9 mouse cellular contexts compared by ENCODE assay signal in genomic region chr10:41477018-41477277, GRCm38 (mm10). TPM values are rescaled to one million over a fixed set of nuclear protein-coding genes. Genes with fewer than 3 reads are reported as not detected.
DNase-seq lines count a peak whose midpoint lies in the region; ATAC-seq and TF ChIP-seq lines count a peak whose summit lies in the region.
"Had no signal": no experiment of that assay in that cellular context is flagged by ENCODE, and none has a peak within 500 bp of the region (broad histone marks: within the 10 kb centered on the region; RNA-seq: fewer than 3 reads in every experiment).

No protein-coding gene starts in this region.

- TF ChIP-seq POLR2A in bone marrow macrophage, adult 2 months (IDR thresholded peaks at IDR 0.05; ENCODE audit: borderline replicate concordance, low read depth, low read length) = no peak

- no peaks in the 10 kb centered on the region for H3K9me3 ChIP-seq in heart, embryonic 14.5 days (ENCODE audit: control insufficient read depth, low read length)
- no peaks in the 10 kb centered on the region for H3K9me3 ChIP-seq in hindbrain, embryonic 15.5 days

- no peak for TF ChIP-seq CTCF in bone marrow macrophage, adult 2 months (IDR thresholded peaks at IDR 0.05; ENCODE audit: low read depth, low read length)

- peak overlapping the region; percentile 95 for H3K4me2 ChIP-seq in heart, embryonic 14.5 days (ENCODE audit: low read length)
- H3K4me2 ChIP-seq in hindbrain, embryonic 15.5 days = peak overlapping the region; percentile 97

- intact Hi-C loops in left cerebral cortex, postnatal 36 days (cut with DNase I) = no loop called here

- H3K4me1 ChIP-seq in heart, embryonic 14.5 days (ENCODE audit: control insufficient read depth in 2 of 2, insufficient read depth in 2 of 2, low read length in 2 of 2) = peaks cover 37 to 62% of the 10 kb centered on the region in 2 experiments
- peaks cover 34% of the 10 kb centered on the region for H3K4me1 ChIP-seq in bone marrow macrophage, adult 2 months (ENCODE audit: control insufficient read depth, insufficient read depth, low read length)
- peaks cover 28% of the 10 kb centered on the region for H3K4me1 ChIP-seq in hindbrain, embryonic 15.5 days (replicated peaks)

- peak overlapping the region; percentile 88 for H3K9ac ChIP-seq in heart, embryonic 14.5 days (ENCODE audit: low read length)
- H3K9ac ChIP-seq in hindbrain, embryonic 15.5 days = peak overlapping the region; percentile 63

- H3K36me3 ChIP-seq in heart, embryonic 14.5 days (ENCODE audit: control insufficient read depth, insufficient read depth, low read length) = peaks cover 38% of the 10 kb centered on the region
- H3K36me3 ChIP-seq in hindbrain, embryonic 15.5 days = no peaks in the 10 kb centered on the region

- H3K4me3 ChIP-seq in heart, embryonic 14.5 days (ENCODE audit: control insufficient read depth in 1 of 2, insufficient read depth in 1 of 2, low read depth in 1 of 2, low read length in 2 of 2) = peak overlapping the region; percentile 62 to 77
- H3K4me3 ChIP-seq in bone marrow macrophage, adult 2 months (ENCODE audit: insufficient read depth, low read length) = peak overlapping the region; percentile 62
- peak overlapping the region; percentile 55 for H3K4me3 ChIP-seq in hindbrain, embryonic 15.5 days

- DNase-seq in heart, adult 9 months (ENCODE audit: low spot score in 2 of 2) = no peak
- peak; percentile 80 for DNase-seq in mesoderm, embryonic 11.5 days (ENCODE audit: low read depth, low spot score)
- DNase-seq in cerebellum, postnatal 25 days = no peak
- DNase-seq in left cerebral cortex, postnatal 36 days (ENCODE audit: low spot score in 2 of 2) = no peak
- DNase-seq in ovary, postnatal 36 days (ENCODE audit: low spot score) = no peak

- ATAC-seq in heart, embryonic 14.5 days (ENCODE audit: insufficient number of reproducible peaks, insufficient read depth, low FRiP score, low read depth) = no peak
- 0 out of 2 replicates have a peak, but pooled peaks have one; percentile 0 for ATAC-seq in hindbrain, embryonic 15.5 days (ENCODE audit: low FRiP score, low read depth)

- 0% methylated on average over 9 of the region's 9 CpGs for WGBS in heart, embryonic 14.5 days
- under 1% methylated on average over 9 of the region's 9 CpGs for WGBS in hindbrain, embryonic 15.5 days

- H3K27ac ChIP-seq in heart, embryonic 14.5 days (replicated peaks in 1 of 2; ENCODE audit: control insufficient read depth in 1 of 2, insufficient read depth in 1 of 2, low read depth in 2 of 2, low read length in 2 of 2) = peak overlapping the region; percentile 76 to 95
- peak overlapping the region; percentile 77 for H3K27ac ChIP-seq in bone marrow macrophage, adult 2 months (ENCODE audit: insufficient read depth, low read depth, low read length)
- peak overlapping the region; percentile 81 for H3K27ac ChIP-seq in hindbrain, embryonic 15.5 days (replicated peaks)

- H3K27me3 ChIP-seq in heart, embryonic 14.5 days (ENCODE audit: control insufficient read depth, insufficient read depth, low read length) = no peaks in the 10 kb centered on the region
- H3K27me3 ChIP-seq in hindbrain, embryonic 15.5 days = no peaks in the 10 kb centered on the region
- H3K27me3 ChIP-seq: Patski had no signal

RNA-seq across cellular contexts. Expression of gene Mical1, which starts 0.8 kb away (rescaled TPM):
- 31.8 and 32.1 TPM in 2 replicates for polyA plus RNA-seq in heart, embryonic 14.5 days (2014; fragmentation: Nextera tagmentation; extraction: Ambion mirVana)
- 44.8 and 55.9 TPM in 2 replicates for polyA plus RNA-seq in bone marrow macrophage, adult 2 months (2012; ENCODE audit: insufficient read depth, insufficient read length, missing spikeins)
- polyA plus RNA-seq in hindbrain, embryonic 15.5 days (2015; fragmentation: Nextera tagmentation; extraction: Ambion mirVana) = 24.6 and 29.1 TPM in 2 replicates
- total RNA-seq in left cerebral cortex, postnatal 36 days (2021) = 10 to 100 TPM; 17.3 to 19.6 TPM

RNA-seq across cellular contexts. Expression of gene Smpd2, which starts 13.2 kb away (rescaled TPM):
- 51.1 and 54.0 TPM in 2 replicates for polyA plus RNA-seq in heart, embryonic 14.5 days (2014; fragmentation: Nextera tagmentation; extraction: Ambion mirVana)
- polyA plus RNA-seq in bone marrow macrophage, adult 2 months (2012; ENCODE audit: insufficient read depth, insufficient read length, missing spikeins) = 15.2 and 15.8 TPM in 2 replicates
- 45.6 and 48.3 TPM in 2 replicates for polyA plus RNA-seq in hindbrain, embryonic 15.5 days (2015; fragmentation: Nextera tagmentation; extraction: Ambion mirVana)
- total RNA-seq in left cerebral cortex, postnatal 36 days (2021) = 10 to 100 TPM; 18.5 to 20.6 TPM

RNA-seq across cellular contexts. Expression of gene Ppil6, which starts 13.3 kb away (rescaled TPM):
- 1.8 and 2.3 TPM in 2 replicates for polyA plus RNA-seq in heart, embryonic 14.5 days (2014; fragmentation: Nextera tagmentation; extraction: Ambion mirVana)
- polyA plus RNA-seq in bone marrow macrophage, adult 2 months (2012; ENCODE audit: insufficient read depth, insufficient read length, missing spikeins) = not detected in 2 replicates
- 3.7 and 4.5 TPM in 2 replicates for polyA plus RNA-seq in hindbrain, embryonic 15.5 days (2015; fragmentation: Nextera tagmentation; extraction: Ambion mirVana)
- total RNA-seq in left cerebral cortex, postnatal 36 days (2021) = 1 to 10 TPM; 6.5 to 9.3 TPM

RNA-seq across cellular contexts. Expression of gene Zbtb24, which starts 26.8 kb away (rescaled TPM):
- polyA plus RNA-seq in heart, embryonic 14.5 days (2014; fragmentation: Nextera tagmentation; extraction: Ambion mirVana) = 11.7 and 12.7 TPM in 2 replicates
- polyA plus RNA-seq in bone marrow macrophage, adult 2 months (2012; ENCODE audit: insufficient read depth, insufficient read length, missing spikeins) = 11.8 and 13.4 TPM in 2 replicates
- polyA plus RNA-seq in hindbrain, embryonic 15.5 days (2015; fragmentation: Nextera tagmentation; extraction: Ambion mirVana) = 18.3 and 19.5 TPM in 2 replicates
- 10 to 100 TPM; 16.3 to 22.7 TPM for total RNA-seq in left cerebral cortex, postnatal 36 days (2021)

RNA-seq across cellular contexts. Expression of gene Cd164, which starts 42.3 kb away (rescaled TPM):
- polyA plus RNA-seq in heart, embryonic 14.5 days (2014; fragmentation: Nextera tagmentation; extraction: Ambion mirVana) = 220 and 225 TPM in 2 replicates
- 54.0 and 57.3 TPM in 2 replicates for polyA plus RNA-seq in bone marrow macrophage, adult 2 months (2012; ENCODE audit: insufficient read depth, insufficient read length, missing spikeins)
- 53.4 and 55.4 TPM in 2 replicates for polyA plus RNA-seq in hindbrain, embryonic 15.5 days (2015; fragmentation: Nextera tagmentation; extraction: Ambion mirVana)
- 10 to 100 TPM; 59.0 to 64.6 TPM for total RNA-seq in left cerebral cortex, postnatal 36 days (2021)
